Mouse (Mus musculus) forebrain, embryonic 11.5 days (tissue): ENCODE results near the gene Rela. TPM values are rescaled to one million over a fixed set of nuclear protein-coding genes. Genes with fewer than 3 reads are reported as not detected.

ENCODE experiments used
- ATAC-seq: fragments of 200-750 bp; cut with Nextera tagmentation; replicated peaks from 2 replicates; pipeline ENCODE4 v1.8.0; 2017; ENCODE audit warnings: moderate TSS enrichment; ENCODE audit not compliant: low FRiP score
- DNase-seq: peaks from one replicate; pipeline ENCODE4 v3.0.0-alpha.2; 2017; ENCODE audit warnings: low spot score
- H3K27ac ChIP-seq: fragments of 300-500 bp; sonication (generic); 2 replicates; pipeline ENCODE4 v1.5.1; 2014; ENCODE audit warnings: low read depth, low read length
- H3K27me3 ChIP-seq: fragments of 300-500 bp; sonication (generic); 2 replicates; pipeline ENCODE4 v1.6.1; 2014; ENCODE audit warnings: mild to moderate bottlenecking, low read length, mixed read lengths; ENCODE audit not compliant: control insufficient read depth, insufficient read depth
- H3K36me3 ChIP-seq: fragments of 300-500 bp; sonication (generic); 2 replicates; pipeline ENCODE4 v1.6.1; 2014; ENCODE audit warnings: mild to moderate bottlenecking, low read length, moderate library complexity, mixed read lengths; ENCODE audit not compliant: control insufficient read depth, insufficient read depth
- H3K4me1 ChIP-seq: fragments of 300-500 bp; sonication (generic); replicated peaks from 2 replicates; pipeline ENCODE4 v1.6.1; 2014; ENCODE audit warnings: low read length, mixed read lengths; ENCODE audit not compliant: control insufficient read depth, insufficient read depth
- H3K4me2 ChIP-seq: fragments of 300-500 bp; sonication (generic); 2 replicates; pipeline ENCODE4 v1.6.1; 2014; ENCODE audit warnings: low read depth, mild to moderate bottlenecking, low read length, moderate library complexity, mixed read lengths; ENCODE audit not compliant: severe bottlenecking
- H3K4me3 ChIP-seq: fragments of 300-500 bp; sonication (generic); 2 replicates; pipeline ENCODE4 v1.5.1; 2014; ENCODE audit warnings: low read depth, low read length
- H3K9ac ChIP-seq: fragments of 300-500 bp; sonication (generic); 2 replicates; pipeline ENCODE4 v1.6.1; 2014; ENCODE audit warnings: low read length
- H3K9me3 ChIP-seq: fragments of 300-500 bp; sonication (generic); 2 replicates; pipeline ENCODE4 v1.6.1; 2016; ENCODE audit warnings: low read length, mixed read lengths; ENCODE audit not compliant: control insufficient read depth
- WGBS: fragments of 180-500 bp; shearing (Covaris S2); extraction: QIAGEN DNeasy Blood & Tissue Kit; methylation state at CpG from one replicate; pipeline ENCODE4 v1.1.7; 2014; 5-methylcytosine and 5-hydroxymethylcytosine counted together
- polyA plus RNA-seq: library from polyadenylated mRNA; unstranded; fragments of >200 nt; fragmentation: Nextera tagmentation; extraction: Ambion mirVana; gene quantifications from 2 replicates; pipeline ENCODE4 v1.2.1, GENCODE M21; 2014

Rela gene
- polyA plus RNA-seq, 1 experiment from 2014 or later: 37.8 TPM

- H3K4me3 ChIP-seq: no peak overlapping the region
Observed at GRCm38 (mm10) chr19:5607705-5608410, 29.4 kb upstream of the Rela start.

DNA sequence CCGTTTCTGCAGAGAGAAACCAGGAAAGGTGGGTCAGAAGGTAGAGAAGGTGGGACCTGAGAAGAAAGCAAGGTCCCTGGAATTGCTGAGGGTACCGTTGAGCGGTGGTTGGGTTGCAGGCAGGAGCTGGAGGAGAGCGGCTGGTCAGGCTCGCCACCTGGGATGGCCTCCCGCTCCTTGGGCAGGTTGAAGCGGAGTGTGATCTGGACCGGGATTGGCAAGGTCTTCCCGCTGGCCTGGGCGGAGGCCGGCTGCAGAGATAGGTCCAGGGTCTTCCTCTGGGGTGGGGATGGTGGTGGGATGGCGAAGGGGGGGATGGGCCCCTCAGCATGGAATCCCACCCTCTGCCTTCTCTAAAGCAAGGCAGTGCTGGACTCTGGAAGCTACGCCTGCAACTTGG lies 28.6 kb upstream of the Rela start:
- 93% methylated on average over 13 of the region's 13 CpGs for WGBS
- Histone ChIP-seq H3K27ac (no peak overlapping the region), H3K4me1 (0 out of 2 replicates have a peak, but pooled peaks cover 4% of the 10 kb centered on the region), H3K4me3 (peak overlapping the region; percentile 74; the same call in 1 of the 2 replicates), H3K9me3 (no peaks in the 10 kb centered on the region), H3K27me3 (no peaks in the 10 kb centered on the region), H3K4me2 (peak overlapping the region; percentile 64), H3K9ac (0 out of 2 replicates have a peak overlapping the region, but pooled peaks have one; percentile 93), H3K36me3 (peaks cover 7% of the 10 kb centered on the region)
- no peak for ATAC-seq
- no peak for DNase-seq

More at GRCm38 (mm10) chr19:5607705-5608410, 29.4 kb upstream of the Rela start:
- Histone ChIP-seq H3K27me3 (no peaks in the 10 kb centered on the region), H3K9me3 (no peaks in the 10 kb centered on the region), H3K9ac (no peak overlapping the region), H3K4me2 (no peak overlapping the region), H3K36me3 (peaks cover 12% of the 10 kb centered on the region), H3K4me1 (peaks cover 4% of the 10 kb centered on the region; the same call in 1 of the 2 replicates), H3K27ac (no peak overlapping the region)
- DNase-seq: no peak
- WGBS: 92% methylated on average over 26 of the region's 26 CpGs
- no peak for ATAC-seq

- H3K27ac ChIP-seq: peak overlapping the region; percentile 94
- no peaks in the 10 kb centered on the region for H3K27me3 ChIP-seq
- H3K4me2 ChIP-seq: peak overlapping the region; percentile 64
- DNase-seq (no peak), ATAC-seq (no peak)
- 0 out of 2 replicates have a peak, but pooled peaks cover 4% of the 10 kb centered on the region for H3K4me1 ChIP-seq
- peak overlapping the region; percentile 74 for H3K4me3 ChIP-seq
- H3K9ac ChIP-seq: peak overlapping the region; percentile 93
- H3K9me3 ChIP-seq: no peaks in the 10 kb centered on the region
- 64% methylated on average over 10 of the region's 10 CpGs for WGBS
- peaks cover 7% of the 10 kb centered on the region for H3K36me3 ChIP-seq
Observed at GRCm38 (mm10) chr19:5609171-5609546, 28.1 kb upstream of the Rela start.

GRCm38 (mm10) chr19:5609547-5610404 lies 27.5 kb upstream of the Rela start, which contains the start of gene Kat5:
Gene Kat5, minus strand, starts transcription at chr19:5610237.
- under 1% methylated on average over 54 of the region's 55 CpGs for WGBS
- ATAC-seq (peak; percentile 92), DNase-seq (peak; percentile 96)
- Histone ChIP-seq H3K4me1 (0 out of 2 replicates have a peak, but pooled peaks cover 4% of the 10 kb centered on the region), H3K27me3 (no peaks in the 10 kb centered on the region), H3K9ac (peak within 1 kb of the TSS; percentile 93), H3K27ac (peak within 1 kb of the TSS; percentile 94), H3K4me3 (peak within 1 kb of the TSS; percentile 74), H3K4me2 (peak within 1 kb of the TSS; percentile 64), H3K36me3 (peaks cover 7% of the 10 kb centered on the region), H3K9me3 (no peaks in the 10 kb centered on the region)

DNA sequence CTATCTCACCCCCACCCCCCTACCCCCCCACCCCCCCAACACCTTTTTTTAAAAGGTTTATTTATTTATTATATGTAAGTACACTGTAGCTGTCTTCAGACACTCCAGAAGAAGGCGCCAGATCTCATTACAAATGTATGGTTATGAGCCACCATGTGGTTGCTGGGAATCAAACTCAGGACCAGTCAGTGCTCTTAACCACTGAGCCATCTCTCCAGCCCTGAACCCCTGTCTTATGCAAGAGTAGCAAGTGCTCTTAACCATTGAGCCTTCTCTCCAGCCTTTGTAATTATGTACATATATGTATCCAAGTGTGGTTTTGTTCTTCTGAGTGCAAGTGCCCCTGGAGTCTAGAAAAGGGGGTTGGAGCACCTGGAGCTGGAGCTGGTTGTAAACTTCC lies 25.3 kb upstream of the Rela start:
- no peak overlapping the region for H3K9ac ChIP-seq
- H3K4me2 ChIP-seq: no peak overlapping the region
- ATAC-seq (no peak), DNase-seq (no peak)
- H3K9me3 ChIP-seq: no peaks in the 10 kb centered on the region
- 86% methylated on average over 1 of the region's 1 CpGs for WGBS
- H3K36me3 ChIP-seq: no peaks in the 10 kb centered on the region; the same call in 1 of the 2 replicates
- H3K4me3 ChIP-seq: no peak overlapping the region
- no peak overlapping the region for H3K27ac ChIP-seq
- H3K27me3 ChIP-seq: no peaks in the 10 kb centered on the region
- H3K4me1 ChIP-seq: 0 out of 2 replicates have a peak, but pooled peaks cover 4% of the 10 kb centered on the region

GRCm38 (mm10) chr19:5612762-5613411 lies 24.4 kb upstream of the Rela start:
- Histone ChIP-seq H3K27me3 (no peaks in the 10 kb centered on the region), H3K9me3 (no peaks in the 10 kb centered on the region), H3K9ac (no peak overlapping the region), H3K36me3 (no peaks in the 10 kb centered on the region; the same call in 1 of the 2 replicates), H3K4me2 (no peak overlapping the region), H3K4me3 (no peak overlapping the region), H3K4me1 (0 out of 2 replicates have a peak, but pooled peaks cover 4% of the 10 kb centered on the region), H3K27ac (no peak overlapping the region)
- no peak for DNase-seq
- no peak for ATAC-seq
- 70% methylated on average over 3 of the region's 3 CpGs for WGBS

- no peak for ATAC-seq
- no peak overlapping the region for H3K27ac ChIP-seq
- no peaks in the 10 kb centered on the region for H3K4me1 ChIP-seq
- 83% methylated on average over 2 of the region's 2 CpGs for WGBS
- no peak for DNase-seq
- H3K27me3 ChIP-seq: no peaks in the 10 kb centered on the region
- no peaks in the 10 kb centered on the region for H3K36me3 ChIP-seq
- no peak overlapping the region for H3K4me3 ChIP-seq
- H3K9me3 ChIP-seq: no peaks in the 10 kb centered on the region
- no peak overlapping the region for H3K9ac ChIP-seq
- H3K4me2 ChIP-seq: no peak overlapping the region
Observed at GRCm38 (mm10) chr19:5614953-5615352, 22.3 kb upstream of the Rela start.

GRCm38 (mm10) chr19:5620007-5620406 lies 17.3 kb upstream of the Rela start:
- no peaks in the 10 kb centered on the region for H3K4me1 ChIP-seq
- no peaks in the 10 kb centered on the region for H3K27me3 ChIP-seq
- H3K36me3 ChIP-seq: no peaks in the 10 kb centered on the region
- H3K4me2 ChIP-seq: no peak overlapping the region
- no peak overlapping the region for H3K4me3 ChIP-seq
- ATAC-seq: no peak
- 85% methylated on average over 4 of the region's 4 CpGs for WGBS
- DNase-seq: no peak
- H3K9me3 ChIP-seq: no peaks in the 10 kb centered on the region
- H3K27ac ChIP-seq: no peak overlapping the region
- H3K9ac ChIP-seq: no peak overlapping the region
